Mouse (Mus musculus) bone marrow, adult 2 months (tissue): ENCODE data around the gene Ttc7b. TPM values are rescaled to one million over a fixed set of nuclear protein-coding genes. Genes with fewer than 3 reads are reported as not detected.

Source experiments
- H3K27ac ChIP-seq: fragments of 200-500 bp; 2 replicates; pipeline ENCODE4 v1.5.1; 2012; ENCODE audit warnings: low read depth, mild to moderate bottlenecking, control low read depth, inconsistent platforms, low read length; ENCODE audit not compliant: control insufficient read depth, poor library complexity, insufficient read depth
- H3K4me1 ChIP-seq: fragments of 200-500 bp; 2 replicates; pipeline ENCODE4 v1.6.1; 2011; ENCODE audit warnings: low read length; ENCODE audit not compliant: control insufficient read depth, insufficient read depth
- H3K4me3 ChIP-seq: fragments of 200-500 bp; replicated peaks from 2 replicates; pipeline ENCODE3; 2011; ENCODE audit warnings: mild to moderate bottlenecking, low read depth, low read length, control low read depth; ENCODE audit not compliant: control insufficient read depth
- CTCF ChIP-seq: fragments of 200-500 bp; IDR thresholded peaks from 2 replicates; pipeline ENCODE4 v1.5.1; 2011; ENCODE audit warnings: low read length, control low read depth; ENCODE audit not compliant: control insufficient read depth, insufficient read depth
- POLR2A ChIP-seq: fragments of 200-500 bp; IDR thresholded peaks from 2 replicates; pipeline ENCODE4 v1.6.1; 2011; ENCODE audit warnings: low read depth, mild to moderate bottlenecking, control low read depth, low read length, borderline replicate concordance; ENCODE audit not compliant: control insufficient read depth
- WGBS: fragments of 180-500 bp; shearing (Covaris S2); methylation state at CpG from one replicate; pipeline ENCODE4 v1.1.7; 2018; 5-methylcytosine and 5-hydroxymethylcytosine counted together
- polyA plus RNA-seq: library from polyadenylated mRNA; stranded (reverse); fragments of >200 nt; gene quantifications from 2 replicates; pipeline ENCODE4 v1.2.4, GENCODE M21; 2011; ENCODE audit warnings: low replicate concordance; ENCODE audit not compliant: missing spikeins, insufficient read depth, insufficient read length

Ttc7b gene
- polyA plus RNA-seq, 1 experiment, result 26.5 TPM

DNA sequence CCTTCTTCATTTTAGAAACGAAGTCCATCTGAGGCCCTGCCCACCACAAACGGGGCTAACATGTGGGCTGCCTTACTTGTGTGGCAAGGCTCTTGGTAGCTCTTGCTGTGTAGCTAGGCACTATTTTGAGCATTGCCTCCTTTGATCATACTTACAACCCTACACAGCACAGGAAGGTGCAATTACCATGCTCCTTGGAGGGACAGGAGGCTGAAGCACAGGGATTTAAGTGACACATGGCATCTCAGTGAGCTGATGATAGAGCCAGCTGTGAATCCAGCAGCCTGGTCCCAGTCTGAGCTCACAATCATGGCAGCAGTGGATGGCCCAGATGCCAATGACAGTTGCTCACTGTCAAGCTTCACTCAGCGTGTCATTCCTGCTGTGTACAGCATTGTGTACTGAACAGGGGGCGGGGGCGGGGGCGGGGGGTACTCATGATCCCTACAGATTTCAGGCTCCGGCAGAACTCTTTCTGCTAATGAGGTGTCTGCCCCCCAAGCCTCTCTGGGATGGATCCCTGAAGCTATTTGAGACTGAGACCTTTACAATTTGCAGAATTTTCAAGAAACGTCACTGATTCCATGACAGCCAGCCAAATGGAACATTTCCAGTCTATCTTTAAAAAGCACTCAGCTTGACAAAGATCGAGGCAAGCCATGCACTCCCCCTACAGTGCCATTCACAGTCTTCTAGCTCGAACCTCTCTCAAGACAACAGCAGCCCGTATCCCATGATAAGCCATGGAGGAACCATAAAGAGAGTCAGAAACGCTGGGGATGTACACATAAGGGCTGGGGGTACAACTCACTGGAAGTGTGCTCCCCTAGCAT, 130.5 kb downstream of the Ttc7b start:
- H3K27ac ChIP-seq, result no peak overlapping the region
- no peak for TF ChIP-seq POLR2A
- no peak for TF ChIP-seq CTCF
- no peak overlapping the region for H3K4me3 ChIP-seq
- WGBS, result 85% methylated on average over 12 of the region's 12 CpGs
- H3K4me1 ChIP-seq, result no peaks in the 10 kb centered on the region

GRCm38 (mm10) chr12:100386259-100386658, 134.4 kb downstream of the Ttc7b start:
- peaks cover 1% of the 10 kb centered on the region; the same call in 1 of the 2 replicates for H3K4me1 ChIP-seq
- TF ChIP-seq POLR2A (no peak), CTCF (no peak)
- no peak overlapping the region for H3K27ac ChIP-seq
- H3K4me3 ChIP-seq, result no peak overlapping the region
- WGBS, result 84% methylated on average over 3 of the region's 3 CpGs

DNA sequence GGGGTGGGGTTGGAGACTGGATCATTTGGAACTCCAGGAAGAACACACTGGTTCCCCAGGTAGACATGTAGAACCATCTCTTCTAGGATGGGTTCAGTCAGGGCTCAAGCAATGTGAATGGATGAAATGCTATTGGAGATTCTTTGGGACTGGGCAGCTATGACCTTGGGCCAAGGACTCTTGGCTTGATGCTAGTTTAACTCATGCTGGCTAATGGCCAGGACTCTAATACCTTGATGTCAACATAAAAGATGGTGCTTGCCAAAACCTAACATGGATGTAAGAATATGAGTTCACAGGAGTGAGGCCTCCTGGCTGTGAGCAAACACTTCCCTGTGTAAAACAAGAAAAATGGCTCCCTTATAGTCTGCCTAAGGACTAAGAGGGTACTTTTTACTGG, 138.1 kb downstream of the Ttc7b start:
- H3K27ac ChIP-seq, result no peak overlapping the region
- TF ChIP-seq CTCF (no peak), POLR2A (no peak)
- H3K4me3 ChIP-seq, result no peak overlapping the region
- H3K4me1 ChIP-seq, result peaks cover 1% of the 10 kb centered on the region; the same call in 1 of the 2 replicates

- 89% methylated on average over 6 of the region's 6 CpGs for WGBS
- H3K27ac ChIP-seq, result no peak overlapping the region
- no peak for TF ChIP-seq CTCF
- H3K4me1 ChIP-seq, result peaks cover 1% of the 10 kb centered on the region; the same call in 1 of the 2 replicates
- no peak overlapping the region for H3K4me3 ChIP-seq
These were observed 138.7 kb downstream of the Ttc7b start for GRCm38 (mm10) chr12:100381941-100382340.

GRCm38 (mm10) chr12:100380697-100381291, 139.8 kb downstream of the Ttc7b start:
- Histone ChIP-seq H3K4me3 (peak overlapping the region; percentile 7), H3K4me1 (peaks cover 1% of the 10 kb centered on the region; the same call in 1 of the 2 replicates), H3K27ac (peak overlapping the region; percentile 39)
- TF ChIP-seq CTCF, result no peak
- TF ChIP-seq POLR2A, result no peak
- WGBS, result 16% methylated on average over 14 of the region's 14 CpGs

DNA sequence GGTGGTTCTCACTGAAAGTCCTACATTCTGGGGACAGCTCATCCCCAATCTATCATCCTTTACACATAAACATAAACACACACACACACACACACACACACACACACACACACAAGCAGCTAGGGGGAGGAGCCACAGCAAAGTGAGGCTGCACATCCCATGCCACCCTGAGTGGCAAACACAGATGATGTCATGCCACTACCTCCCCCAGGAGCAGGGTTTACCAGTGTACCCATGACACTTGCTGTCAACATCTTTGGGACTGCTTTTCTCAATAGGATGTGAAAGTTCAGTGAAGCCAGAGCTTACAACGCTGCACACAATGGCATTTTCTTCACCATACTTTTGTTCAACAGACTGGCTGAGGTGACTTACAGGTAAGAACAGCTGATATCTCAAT, 140.8 kb downstream of the Ttc7b start:
- H3K4me1 ChIP-seq, result peaks cover 1% of the 10 kb centered on the region; the same call in 1 of the 2 replicates
- TF ChIP-seq CTCF, result no peak
- TF ChIP-seq POLR2A, result no peak
- H3K4me3 ChIP-seq, result no peak overlapping the region
- WGBS, result 53% methylated on average over 1 of the region's 1 CpGs
- no peak overlapping the region for H3K27ac ChIP-seq

- WGBS, result 70% methylated on average over 2 of the region's 2 CpGs
- no peak overlapping the region for H3K27ac ChIP-seq
- no peak overlapping the region for H3K4me3 ChIP-seq
- TF ChIP-seq POLR2A (no peak), CTCF (no peak)
- H3K4me1 ChIP-seq, result peaks cover 1% of the 10 kb centered on the region; the same call in 1 of the 2 replicates
These were observed 142.4 kb downstream of the Ttc7b start for GRCm38 (mm10) chr12:100378266-100378665.

- 65% methylated on average over 1 of the region's 1 CpGs for WGBS
- Histone ChIP-seq H3K4me1 (peaks cover 1% of the 10 kb centered on the region; the same call in 1 of the 2 replicates), H3K4me3 (no peak overlapping the region), H3K27ac (no peak overlapping the region)
- TF ChIP-seq CTCF (no peak), POLR2A (no peak)
These were observed 142.8 kb downstream of the Ttc7b start for GRCm38 (mm10) chr12:100377791-100378190.

GRCm38 (mm10) chr12:100375801-100376200, 144.8 kb downstream of the Ttc7b start:
- Histone ChIP-seq H3K4me3 (no peak overlapping the region), H3K4me1 (no peaks in the 10 kb centered on the region), H3K27ac (no peak overlapping the region)
- TF ChIP-seq CTCF (no peak), POLR2A (no peak)
- 86% methylated on average over 8 of the region's 8 CpGs for WGBS
